Mouse (Mus musculus): ENCODE results near the gene Nphs1.

Nphs1 gene

DNA sequence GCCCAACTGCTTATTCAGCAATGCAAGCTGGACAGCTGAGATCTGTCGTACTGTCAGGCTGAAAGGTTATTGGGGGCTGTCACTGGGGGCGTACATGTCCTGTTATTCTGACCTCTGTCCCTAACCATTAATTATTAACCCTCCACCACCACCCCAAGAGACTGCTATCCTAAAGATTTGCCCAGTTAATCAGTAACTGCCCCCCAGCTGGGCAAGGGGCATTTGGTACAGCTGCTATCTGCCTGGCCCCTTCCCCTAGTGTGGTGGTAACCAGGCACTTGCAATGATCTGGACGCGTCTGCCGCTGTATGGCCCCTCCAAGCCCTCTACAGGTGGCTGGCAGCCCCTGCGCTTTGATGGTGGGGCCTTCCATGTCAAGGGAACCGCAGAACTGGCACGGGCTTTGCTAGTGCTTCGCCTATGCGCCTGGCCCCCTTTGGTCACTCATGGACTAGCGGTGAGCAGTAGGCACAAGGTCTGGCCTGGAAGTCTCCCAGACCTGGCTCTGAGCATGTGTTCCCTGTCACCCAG is 35.4 kb downstream of the Nphs1 start, which contains the start of gene Prodh2:
TSS of gene Prodh2 (plus strand) at position 222 of the 531 bp plus-strand sequence.
- DNase-seq: peak; percentile 70 to 85

DNA sequence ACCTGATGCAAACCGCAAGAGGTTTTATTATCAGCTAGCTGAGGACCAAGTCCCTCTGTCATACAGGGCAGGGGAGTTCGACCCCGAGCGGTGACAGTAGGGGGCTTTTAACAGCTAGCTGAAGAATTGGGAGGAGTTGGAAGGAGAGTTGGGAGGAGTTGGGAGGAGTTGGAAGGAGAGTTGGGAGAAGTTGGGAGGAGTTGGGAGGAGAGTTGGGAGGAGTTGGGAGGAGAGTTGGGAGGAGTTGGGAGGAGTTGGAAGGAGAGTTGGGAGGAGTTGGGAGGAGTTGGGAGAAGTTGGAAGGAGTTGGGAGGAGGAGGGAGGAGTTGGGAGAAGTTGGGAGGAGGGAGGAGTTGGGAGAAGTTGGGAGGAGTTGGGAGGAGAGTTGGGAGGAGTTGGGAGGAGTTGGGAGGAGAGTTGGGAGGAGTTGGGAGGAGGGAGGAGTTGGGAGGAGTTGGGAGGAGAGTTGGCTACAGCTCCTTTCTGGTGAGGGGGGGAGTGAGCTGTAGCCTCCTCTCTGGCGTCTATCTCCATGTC is 37.5 kb downstream of the Nphs1 start:
- peak; percentile 38 to 52 for DNase-seq

DNA sequence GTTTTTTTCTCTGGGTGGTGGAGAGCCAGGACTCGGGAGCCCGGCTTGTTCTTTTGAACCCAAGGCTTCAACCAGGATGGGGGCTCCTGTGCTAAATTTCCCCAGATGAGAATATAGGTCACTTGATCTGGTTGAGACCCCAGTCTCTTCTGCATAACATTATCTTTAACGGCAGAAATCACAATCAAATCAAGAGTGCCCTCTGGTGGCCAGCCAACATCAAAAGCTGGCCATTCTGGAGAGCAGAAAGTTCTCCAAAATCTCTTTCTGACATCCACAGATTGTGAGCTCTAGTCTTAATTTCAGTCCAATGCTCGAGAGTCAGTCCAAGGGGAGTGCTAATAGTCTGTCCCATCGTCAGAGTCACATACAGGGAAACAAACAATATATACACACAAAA is 43.0 kb downstream of the Nphs1 start:
- peak in 1 of 2 experiments; percentile 20 for DNase-seq

DNA sequence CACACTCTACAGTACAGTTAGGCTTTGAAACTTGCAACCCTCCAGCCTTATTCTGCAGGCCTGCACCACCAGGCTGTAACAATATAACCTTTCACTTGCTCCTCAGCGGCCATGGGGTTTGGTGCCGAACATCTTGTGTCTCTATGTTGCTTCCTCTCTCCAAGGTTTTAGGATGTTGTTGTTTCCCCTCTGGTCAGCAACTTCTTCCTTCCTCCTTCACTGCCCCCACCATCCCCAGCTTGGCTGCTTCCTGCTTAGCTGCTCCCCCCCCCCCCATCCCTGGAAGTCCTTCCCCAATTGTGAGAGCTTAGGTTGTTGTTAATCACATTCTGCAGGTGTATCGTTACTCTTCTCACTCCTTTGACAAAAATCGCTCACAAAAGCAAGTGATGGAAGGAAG is 49.9 kb downstream of the Nphs1 start:
- no peak for DNase-seq

DNA sequence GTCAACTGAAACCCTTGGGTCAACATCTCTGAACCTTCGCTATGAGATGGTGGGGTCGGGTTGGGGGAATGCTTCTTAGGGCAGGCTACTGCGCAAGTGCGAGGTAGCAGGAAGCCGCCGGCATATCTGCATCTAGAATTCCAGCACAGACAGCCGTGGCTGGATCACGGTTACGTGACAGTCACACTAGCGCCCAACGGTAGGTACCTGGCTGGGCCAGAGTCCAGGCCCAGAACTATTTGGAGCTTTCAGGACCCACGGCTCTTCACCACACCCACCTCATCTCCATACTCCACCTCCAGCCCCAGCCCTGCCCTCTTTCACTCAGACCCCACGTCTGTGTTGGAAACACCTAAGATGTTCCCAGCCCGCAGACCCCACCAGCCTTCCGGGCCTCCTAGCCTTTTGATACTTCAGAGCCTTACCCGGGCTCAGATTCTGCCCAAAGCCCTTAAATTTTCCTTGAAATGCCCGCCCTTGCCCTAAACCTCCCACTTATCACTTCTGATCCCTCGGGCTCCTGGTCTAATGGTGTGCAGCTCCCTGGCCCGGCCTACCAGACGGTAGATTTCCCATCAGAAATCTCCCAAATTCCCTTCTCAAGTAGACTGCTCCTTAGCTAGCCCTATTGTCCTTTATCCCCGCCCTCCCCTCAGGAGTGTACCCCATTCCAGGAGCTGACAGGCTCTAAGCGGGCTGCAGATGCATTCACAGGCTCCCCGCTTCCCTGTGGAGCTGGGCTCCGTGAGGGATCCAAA is 57.1 kb downstream of the Nphs1 start:
- DNase-seq: peak in 1 of 2 experiments; percentile 18

DNA sequence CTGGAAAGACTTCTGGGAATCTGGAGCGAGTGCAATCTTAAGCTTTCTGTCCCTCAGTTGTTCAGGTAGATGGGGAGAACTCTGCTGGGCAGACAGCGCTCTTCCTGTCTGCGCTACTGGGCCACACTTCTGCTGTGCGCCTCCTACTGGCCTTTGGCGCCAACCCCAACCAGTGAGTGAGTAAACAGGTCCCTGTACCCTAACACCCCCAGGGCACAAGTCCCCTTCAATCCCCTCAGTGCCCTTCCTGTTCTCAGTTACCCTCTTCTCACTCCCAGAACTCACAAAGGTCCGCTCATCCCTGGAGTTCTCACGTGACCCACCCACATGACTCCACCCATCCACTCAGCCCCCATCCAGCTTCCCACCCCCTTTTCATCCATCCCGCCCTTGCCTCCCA is 60.2 kb downstream of the Nphs1 start:
- DNase-seq: no peak

DNA sequence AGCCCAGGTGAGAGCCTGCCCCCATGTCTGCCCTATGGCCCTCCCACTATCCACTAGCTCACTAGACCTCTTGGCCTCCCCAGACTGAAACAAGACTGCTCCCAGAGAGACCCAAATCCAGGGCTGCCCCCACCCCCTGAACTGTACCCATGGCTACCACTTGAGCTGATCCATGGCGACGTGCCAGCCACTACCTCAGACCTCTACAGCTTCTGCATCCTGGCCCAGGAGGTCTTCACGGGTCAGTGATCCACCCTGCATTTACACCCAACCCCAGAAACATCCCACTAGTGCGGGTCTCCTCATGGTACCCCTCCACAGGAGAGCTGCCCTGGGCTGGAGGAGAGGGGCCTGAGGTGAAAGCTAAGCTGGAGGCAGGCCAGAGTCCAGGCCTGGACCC is 62.3 kb downstream of the Nphs1 start:
- peak in 1 of 2 experiments; percentile 18 for DNase-seq

DNA sequence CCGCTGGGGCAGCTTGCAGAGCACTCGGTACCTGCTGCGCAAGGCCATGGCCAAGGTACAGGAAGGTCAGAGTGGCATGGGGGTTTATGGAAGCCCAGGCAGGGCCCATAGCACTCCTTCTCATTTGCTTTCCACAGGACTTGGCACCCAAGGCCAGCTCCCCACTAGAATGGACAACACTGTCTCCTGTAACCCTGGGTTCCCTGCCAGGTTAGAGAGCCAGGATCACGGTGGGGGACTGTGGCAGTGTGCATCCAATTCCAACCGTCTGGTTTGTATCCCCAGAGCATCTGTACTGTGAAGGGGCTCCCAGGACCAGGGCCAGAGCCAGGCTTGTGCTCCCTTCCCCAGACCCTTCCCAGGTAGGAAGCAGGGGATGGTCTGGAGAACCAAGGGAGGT is 62.7 kb downstream of the Nphs1 start:
- no peak for DNase-seq

DNA sequence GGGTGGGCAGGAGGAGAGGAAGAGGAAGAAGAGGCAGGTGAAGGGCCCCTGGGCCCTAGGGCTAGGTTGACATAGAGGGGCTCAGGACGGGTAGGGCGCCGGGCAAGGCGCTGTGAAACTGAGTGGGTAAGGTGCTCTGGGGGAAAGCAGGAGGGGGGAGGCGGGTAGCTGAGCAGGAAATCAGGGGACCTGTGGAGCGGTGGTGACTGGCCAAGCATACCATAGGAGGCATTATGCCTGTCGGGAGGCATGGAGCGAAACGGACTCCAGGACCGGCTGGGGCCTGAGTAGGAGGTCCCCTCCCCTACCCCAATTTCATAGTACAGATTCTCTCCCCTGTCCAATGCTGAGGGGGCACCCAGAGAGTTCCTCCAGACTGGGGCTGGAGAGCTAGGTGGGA is 64.8 kb downstream of the Nphs1 start:
- no peak for DNase-seq

DNA sequence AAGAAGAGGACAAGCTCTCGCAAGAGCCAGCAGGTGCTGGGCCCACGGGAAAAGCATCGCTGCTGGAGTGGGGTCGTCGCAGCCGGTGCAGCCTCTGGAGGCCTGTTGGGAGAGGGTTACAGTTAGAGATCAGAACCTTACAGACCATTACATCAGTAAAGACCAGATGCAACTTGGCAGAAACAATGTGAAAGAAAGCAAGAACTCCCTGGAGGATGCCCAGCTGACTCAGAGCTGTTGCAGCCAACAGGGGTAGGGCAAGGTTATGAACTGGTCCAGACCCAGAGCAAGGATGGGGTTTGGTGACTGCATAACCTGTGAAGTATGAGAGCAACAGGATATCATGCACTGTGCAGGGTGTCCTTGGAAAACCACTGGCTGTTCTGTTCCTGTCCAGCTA is 66.4 kb downstream of the Nphs1 start:
- no peak for DNase-seq

DNA sequence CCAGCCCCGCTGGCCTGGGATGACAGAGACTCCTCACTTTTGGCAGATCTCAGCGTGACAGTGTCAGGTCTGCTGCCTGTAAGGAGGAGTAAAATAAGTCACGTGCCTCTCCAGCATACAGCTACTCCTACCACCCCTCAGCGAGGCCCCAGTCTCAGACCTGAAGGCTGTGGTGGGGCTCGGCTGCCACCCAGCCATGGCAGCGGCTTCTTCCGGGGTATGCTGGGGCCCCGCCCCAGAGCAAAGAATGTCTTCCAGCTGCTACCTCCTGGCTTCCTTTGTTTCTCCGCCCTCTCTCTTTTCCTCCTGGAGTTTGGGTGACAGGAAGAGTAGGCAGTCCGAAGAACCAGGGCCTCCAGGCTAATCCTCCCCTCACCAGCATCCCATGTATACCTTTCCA is 67.8 kb downstream of the Nphs1 start:
- no peak for DNase-seq

DNA sequence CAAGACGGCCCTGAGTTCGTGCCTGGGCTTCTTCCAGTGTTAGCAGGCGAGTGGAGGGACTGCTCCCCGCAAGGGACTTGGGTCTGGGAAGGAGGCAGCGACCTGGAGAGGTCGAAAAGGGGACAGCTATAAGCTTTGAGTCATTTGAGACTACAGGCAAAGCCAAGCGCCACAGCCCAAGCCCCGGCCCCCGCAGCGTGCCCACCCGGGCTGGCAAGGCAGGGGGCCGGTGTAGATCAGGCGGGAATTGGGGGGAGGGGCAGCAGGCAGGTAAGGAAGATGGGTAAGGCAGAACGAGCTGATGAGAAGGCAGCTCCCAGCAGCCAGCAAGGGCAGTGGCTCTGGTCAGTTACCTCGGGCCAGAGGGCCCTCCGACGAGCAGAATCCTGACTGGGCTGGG is 68.3 kb downstream of the Nphs1 start:
- DNase-seq: no peak

DNA sequence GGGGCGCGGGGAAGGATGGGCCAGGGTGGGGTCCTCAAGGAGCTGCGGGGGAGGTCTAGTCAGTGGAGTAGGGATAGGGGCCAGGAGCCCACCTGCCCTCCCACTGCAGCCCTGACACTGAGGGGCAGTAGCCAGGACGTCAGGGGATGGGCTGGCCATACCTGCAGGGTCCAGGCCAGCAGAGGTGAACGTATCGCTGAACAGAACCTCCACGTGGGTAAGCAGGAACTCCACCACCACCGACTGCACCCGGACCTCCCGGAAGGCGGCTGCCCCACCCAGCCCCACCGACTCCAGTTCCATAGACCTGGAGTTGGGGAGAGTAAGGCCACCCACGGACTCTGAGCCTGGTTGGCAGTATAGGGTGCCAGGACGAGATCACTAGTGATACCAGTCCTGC is 68.9 kb downstream of the Nphs1 start:
- no peak for DNase-seq

DNA sequence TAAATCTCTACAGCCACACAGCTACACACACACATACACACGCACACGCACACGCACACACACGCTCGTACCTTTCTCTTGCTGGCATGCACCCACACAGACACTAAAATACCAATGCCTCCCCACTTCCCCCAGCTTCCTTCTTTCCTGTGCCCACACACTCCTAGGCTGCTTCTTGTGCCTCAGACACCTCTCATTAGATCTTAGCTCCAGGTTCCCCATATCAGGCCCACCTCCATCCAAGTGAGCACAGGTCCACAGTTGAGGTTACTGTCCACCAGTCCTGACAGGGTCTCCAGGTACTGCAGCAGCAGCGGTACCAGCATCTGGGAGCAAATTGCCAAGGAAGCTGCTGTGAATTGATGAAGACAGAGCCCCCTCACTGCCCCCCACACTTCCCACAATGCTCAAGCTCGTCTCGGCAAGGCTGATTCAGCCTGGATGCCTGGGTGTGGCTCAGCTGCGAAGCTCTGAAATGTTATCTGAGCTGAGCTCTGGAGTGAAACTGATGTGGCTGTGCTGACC is 73.2 kb downstream of the Nphs1 start:
- no peak for DNase-seq

DNA sequence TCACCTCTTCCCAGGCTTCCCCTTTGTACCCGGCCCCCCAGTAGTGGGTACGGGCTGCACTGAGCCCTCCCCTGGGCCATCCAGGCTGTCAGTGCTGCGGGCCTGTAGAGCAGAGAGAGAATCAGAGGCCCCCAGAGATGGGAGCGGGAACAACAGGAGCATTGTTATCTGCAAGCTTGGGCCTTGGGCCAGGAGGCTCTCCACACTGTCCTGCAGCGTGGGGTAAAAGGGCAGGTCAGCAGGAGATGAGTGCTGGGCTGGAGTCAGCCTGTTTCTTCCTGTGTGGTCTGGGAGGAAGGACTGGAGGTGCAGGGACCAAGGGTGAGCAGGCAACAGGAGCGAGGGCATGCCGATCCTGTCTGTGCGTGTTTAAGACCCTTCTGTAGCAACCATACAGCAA is 74.8 kb downstream of the Nphs1 start:
- DNase-seq: peak; percentile 67 to 68

DNA sequence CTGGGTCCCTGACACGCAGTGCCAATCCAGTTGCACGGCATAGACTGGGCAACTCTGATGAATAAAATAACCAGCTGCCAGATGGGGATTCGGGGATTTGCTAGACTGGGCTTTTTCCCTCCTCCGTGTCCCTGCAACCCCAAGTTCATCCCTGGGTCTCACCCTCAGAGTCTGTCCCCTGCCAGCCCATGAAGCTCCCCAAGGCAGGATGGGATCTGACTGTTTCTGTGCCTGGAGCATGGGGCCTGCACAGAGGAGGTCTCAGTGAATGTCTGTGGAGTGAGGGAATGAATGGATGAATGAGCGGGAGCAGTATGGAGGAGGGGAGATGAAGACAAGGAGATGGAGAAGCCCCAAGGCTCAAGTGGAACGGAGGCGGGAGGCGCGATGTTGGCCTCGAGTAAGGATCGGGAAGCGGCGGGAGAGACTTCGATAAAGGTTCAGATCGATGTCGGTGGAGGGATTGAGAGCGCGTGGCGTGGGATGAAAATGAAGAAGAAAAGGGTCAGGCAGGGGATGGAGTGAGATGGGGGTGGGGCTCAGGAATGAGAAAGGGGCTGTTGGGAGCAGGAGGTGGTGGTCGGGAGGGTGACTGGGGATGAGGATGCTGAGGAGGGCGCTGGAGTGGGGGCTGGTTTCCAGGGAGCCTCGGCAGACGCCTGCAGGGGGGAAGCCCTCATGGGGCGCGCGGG is 76.0 kb downstream of the Nphs1 start:
- no peak for DNase-seq

DNA sequence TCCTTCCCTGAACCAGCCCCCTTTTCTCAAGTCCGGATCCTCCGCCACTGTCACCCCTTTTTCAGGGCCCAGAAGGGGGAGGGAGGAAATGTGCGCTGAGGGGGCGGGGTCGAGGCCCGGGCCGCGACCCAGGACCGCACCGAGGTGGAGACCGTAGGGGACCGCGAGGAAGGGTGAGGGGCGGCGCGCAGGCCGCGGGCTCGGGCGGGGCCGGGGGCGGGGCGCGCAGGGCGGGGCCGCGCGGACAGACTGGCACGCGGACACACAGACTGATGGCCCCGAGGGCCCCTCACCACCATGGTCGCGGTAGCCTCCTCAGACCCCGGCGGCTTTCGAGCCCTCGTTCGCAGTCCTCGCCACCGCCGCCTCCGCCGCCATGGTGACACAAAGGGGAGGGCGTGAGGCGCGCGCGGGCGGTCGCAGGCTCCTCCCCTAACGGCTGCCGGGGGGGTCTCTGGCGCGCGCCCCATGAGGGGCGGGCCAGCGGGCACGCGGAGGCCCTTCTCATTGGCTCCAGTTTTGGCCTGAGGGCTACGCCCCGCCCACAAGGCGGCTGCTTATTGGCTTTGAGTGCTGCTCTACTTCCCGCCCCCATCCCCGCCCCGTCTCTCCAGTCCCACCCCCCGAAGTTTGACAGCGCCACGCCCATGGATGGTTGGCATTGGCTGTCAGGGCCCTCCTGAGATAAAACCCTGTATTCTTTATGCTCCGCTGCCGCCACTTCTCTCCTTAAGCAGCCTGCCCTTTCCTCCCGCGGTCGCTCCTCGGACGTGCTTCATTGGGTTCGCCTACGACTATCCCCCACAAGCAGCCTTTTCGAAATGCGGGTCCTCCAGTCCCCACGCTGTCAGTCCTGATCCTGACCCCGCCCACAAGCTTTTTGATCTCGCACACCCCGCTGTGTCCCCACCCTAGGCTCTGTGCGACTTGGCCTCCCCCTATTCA is 76.8 kb downstream of the Nphs1 start, which contains the start of gene Arhgap33:
TSS of gene Arhgap33 (minus strand) at position 428 of the 945 bp plus-strand sequence.
- DNase-seq: peak; percentile 94 to 96
